Mouse (Mus musculus): ENCODE measurements at regions not wholly inside any gene's neighbourhood (a gene's known extent, or its start where the extent isn't known, plus 50 kb on each side); places are given as distances from the start of the nearest gene placed in this dataset.
A peak's percentile ranks its signal among the peaks of the same experiment; 100 is the strongest.
"Not testable (repeated sequence)": the region's sequence is repeated elsewhere in the genome, so short reads cannot be mapped to it uniquely, and the experiment has no call there.

- intact Hi-C loops (cut with DNase I), result no loop called here
- no peak for DNase-seq (ENCODE audit: low spot score in 2 of 2)
Observed at GRCm38 (mm10) chr1:181262496-181262895, 50.7 kb upstream of the Wdr26 start.

- intact Hi-C loops (cut with DNase I), result no loop called here
- DNase-seq (ENCODE audit: low spot score in 2 of 2), result no peak
Observed at GRCm38 (mm10) chr1:181263216-181263615, 51.4 kb upstream of the Wdr26 start.

GRCm38 (mm10) chr1:181270469-181270868 is 58.7 kb upstream of the Wdr26 start:
- DNase-seq (ENCODE audit: low spot score in 2 of 2), result not testable (repeated sequence)
- intact Hi-C loops (cut with DNase I), result loop anchor here (5.0 kb wide), 5 partner anchors 112 to 347 kb away; no protein-coding TSS in a partner anchor

- intact Hi-C loops (cut with DNase I), result loop anchor here (5.0 kb wide), 5 partner anchors 111 to 346 kb away; no protein-coding TSS in a partner anchor
- DNase-seq (ENCODE audit: low spot score in 2 of 2), result no peak
Observed at GRCm38 (mm10) chr1:181271164-181271563, 59.4 kb upstream of the Wdr26 start.

GRCm38 (mm10) chr1:181271821-181272220 is 60.0 kb upstream of the Wdr26 start:
- no peak for DNase-seq (ENCODE audit: low spot score in 2 of 2)

GRCm38 (mm10) chr1:181272622-181273296 is 61.0 kb upstream of the Wdr26 start:
- peak; percentile 76 to 81 for DNase-seq (ENCODE audit: low spot score in 2 of 2)
- intact Hi-C loops (cut with DNase I), result loop anchor here (5.0 kb wide), 5 partner anchors 110 to 345 kb away; no protein-coding TSS in a partner anchor

More at GRCm38 (mm10) chr1:181271821-181272220, 60.0 kb upstream of the Wdr26 start:
- intact Hi-C loops (cut with DNase I), result loop anchor here (5.0 kb wide), 5 partner anchors 110 to 345 kb away; no protein-coding TSS in a partner anchor

GRCm38 (mm10) chr1:181273540-181274204 is 61.9 kb upstream of the Wdr26 start:
- DNase-seq (ENCODE audit: low spot score in 2 of 2), result no peak
- intact Hi-C loops (cut with DNase I), result loop anchor here (5.0 kb wide), 5 partner anchors 109 to 344 kb away; no protein-coding TSS in a partner anchor

GRCm38 (mm10) chr1:181280826-181281225 is 69.0 kb upstream of the Wdr26 start:
- intact Hi-C loops (cut with DNase I), result no loop called here

GRCm38 (mm10) chr1:181282986-181283385 is 69.4 kb upstream of the Cnih3 start:
- intact Hi-C loops (cut with DNase I); DNase-seq (ENCODE audit: low spot score in 2 of 2): not testable (repeated sequence)

More at GRCm38 (mm10) chr1:181280826-181281225, 69.0 kb upstream of the Wdr26 start:
- no peak for DNase-seq (ENCODE audit: low spot score in 2 of 2)

- DNase-seq (ENCODE audit: low spot score in 2 of 2); intact Hi-C loops (cut with DNase I): not testable (repeated sequence)
Observed at GRCm38 (mm10) chr1:181283539-181283938, 68.9 kb upstream of the Cnih3 start.

- DNase-seq (ENCODE audit: low spot score in 2 of 2), result no peak
- intact Hi-C loops (cut with DNase I), result no loop called here
Observed at GRCm38 (mm10) chr1:181284301-181285197, 67.9 kb upstream of the Cnih3 start.

GRCm38 (mm10) chr1:181285600-181285999 is 66.8 kb upstream of the Cnih3 start:
- intact Hi-C loops (cut with DNase I), result no loop called here
- DNase-seq (ENCODE audit: low spot score in 2 of 2), result no peak

GRCm38 (mm10) chr1:181286146-181286545 is 66.3 kb upstream of the Cnih3 start:
- no peak for DNase-seq (ENCODE audit: low spot score in 2 of 2)
- intact Hi-C loops (cut with DNase I), result no loop called here

GRCm38 (mm10) chr1:181287166-181287565 is 65.3 kb upstream of the Cnih3 start:
- DNase-seq (ENCODE audit: low spot score in 2 of 2), result no peak
- intact Hi-C loops (cut with DNase I), result no loop called here

GRCm38 (mm10) chr1:181289385-181290035 is 62.9 kb upstream of the Cnih3 start:
- intact Hi-C loops (cut with DNase I), result no loop called here
- no peak for DNase-seq (ENCODE audit: low spot score in 2 of 2)

- intact Hi-C loops (cut with DNase I), result no loop called here
- DNase-seq (ENCODE audit: low spot score in 2 of 2), result no peak
Observed at GRCm38 (mm10) chr1:181291202-181291601, 61.2 kb upstream of the Cnih3 start.

GRCm38 (mm10) chr1:181291966-181292365 is 60.5 kb upstream of the Cnih3 start:
- intact Hi-C loops (cut with DNase I), result no loop called here
- no peak for DNase-seq (ENCODE audit: low spot score in 2 of 2)

GRCm38 (mm10) chr1:181293079-181293865 is 59.2 kb upstream of the Cnih3 start:
- no peak for DNase-seq (ENCODE audit: low spot score in 2 of 2)

GRCm38 (mm10) chr1:181295651-181296050 is 56.8 kb upstream of the Cnih3 start:
- DNase-seq (ENCODE audit: low spot score in 2 of 2), result no peak
- intact Hi-C loops (cut with DNase I), result no loop called here

More at GRCm38 (mm10) chr1:181293079-181293865, 59.2 kb upstream of the Cnih3 start:
- intact Hi-C loops (cut with DNase I), result no loop called here
